Mouse (Mus musculus) lung, postnatal 4 days (tissue): ENCODE results near the gene Tmed4.

Experiments
- DNase-seq, 2 experiments: peaks; one replicate each; pipeline ENCODE4 v3.0.0; 2021

Tmed4 gene

GRCm38 (mm10) chr11:6274387-6275093 is at the start of gene Tmed4:
Tmed4 (minus strand) TSS chr11:6274870.
- peak; percentile 98 to 99 for DNase-seq

GRCm38 (mm10) chr11:6323348-6323747 is 48.7 kb upstream of the Tmed4 start:
- no peak for DNase-seq

GRCm38 (mm10) chr11:6322086-6322485 is 47.4 kb upstream of the Tmed4 start:
- no peak for DNase-seq

GRCm38 (mm10) chr11:6319374-6319773 is 44.7 kb upstream of the Tmed4 start:
- DNase-seq: no peak

GRCm38 (mm10) chr11:6318559-6318958 is 43.9 kb upstream of the Tmed4 start:
- no peak for DNase-seq

- DNase-seq: no peak
Measured at GRCm38 (mm10) chr11:6316821-6317220, 42.2 kb upstream of the Tmed4 start.

- DNase-seq: no peak
Measured at GRCm38 (mm10) chr11:6313874-6314406, 39.3 kb upstream of the Tmed4 start.

- DNase-seq: no peak
Measured at GRCm38 (mm10) chr11:6308181-6308580, 33.5 kb upstream of the Tmed4 start.

- DNase-seq: no peak
Measured at GRCm38 (mm10) chr11:6305943-6306430, 31.3 kb upstream of the Tmed4 start.

GRCm38 (mm10) chr11:6302793-6303192 is 28.1 kb upstream of the Tmed4 start:
- DNase-seq: no peak

GRCm38 (mm10) chr11:6299435-6299834 is 24.8 kb upstream of the Tmed4 start:
- peak in 1 of 2 experiments; percentile 8 for DNase-seq

GRCm38 (mm10) chr11:6296077-6296476 is 21.4 kb upstream of the Tmed4 start:
- DNase-seq: no peak

GRCm38 (mm10) chr11:6294632-6295031 is 20.0 kb upstream of the Tmed4 start:
- no peak for DNase-seq

GRCm38 (mm10) chr11:6293601-6294000 is 18.9 kb upstream of the Tmed4 start:
- DNase-seq: no peak

- no peak for DNase-seq
Measured at GRCm38 (mm10) chr11:6292988-6293349, 18.3 kb upstream of the Tmed4 start.

- DNase-seq: peak in 1 of 2 experiments; percentile 72
Measured at GRCm38 (mm10) chr11:6292116-6292987, 17.7 kb upstream of the Tmed4 start.

GRCm38 (mm10) chr11:6291401-6292115 is 16.9 kb upstream of the Tmed4 start, which contains the start of gene Ogdh:
Ogdh (plus strand) TSS chr11:6291633.
- DNase-seq: peak; percentile 99

- no peak for DNase-seq
Measured at GRCm38 (mm10) chr11:6290883-6291282, 16.2 kb upstream of the Tmed4 start.

- no peak for DNase-seq
Measured at GRCm38 (mm10) chr11:6290138-6290537, 15.5 kb upstream of the Tmed4 start.

GRCm38 (mm10) chr11:6282940-6283339 is 8.3 kb upstream of the Tmed4 start:
- peak in 1 of 2 experiments; percentile 62 for DNase-seq

- no peak for DNase-seq
Measured at GRCm38 (mm10) chr11:6276466-6276865, 1.8 kb upstream of the Tmed4 start.

GRCm38 (mm10) chr11:6275094-6275484 is 419 bp upstream of the Tmed4 start:
- DNase-seq: no peak

GRCm38 (mm10) chr11:6273607-6274006 is 1.1 kb downstream of the Tmed4 start:
- DNase-seq: no peak
